Comparison of ENCODE assay signal across 8 mouse cellular contexts in the genomic region with DNA sequence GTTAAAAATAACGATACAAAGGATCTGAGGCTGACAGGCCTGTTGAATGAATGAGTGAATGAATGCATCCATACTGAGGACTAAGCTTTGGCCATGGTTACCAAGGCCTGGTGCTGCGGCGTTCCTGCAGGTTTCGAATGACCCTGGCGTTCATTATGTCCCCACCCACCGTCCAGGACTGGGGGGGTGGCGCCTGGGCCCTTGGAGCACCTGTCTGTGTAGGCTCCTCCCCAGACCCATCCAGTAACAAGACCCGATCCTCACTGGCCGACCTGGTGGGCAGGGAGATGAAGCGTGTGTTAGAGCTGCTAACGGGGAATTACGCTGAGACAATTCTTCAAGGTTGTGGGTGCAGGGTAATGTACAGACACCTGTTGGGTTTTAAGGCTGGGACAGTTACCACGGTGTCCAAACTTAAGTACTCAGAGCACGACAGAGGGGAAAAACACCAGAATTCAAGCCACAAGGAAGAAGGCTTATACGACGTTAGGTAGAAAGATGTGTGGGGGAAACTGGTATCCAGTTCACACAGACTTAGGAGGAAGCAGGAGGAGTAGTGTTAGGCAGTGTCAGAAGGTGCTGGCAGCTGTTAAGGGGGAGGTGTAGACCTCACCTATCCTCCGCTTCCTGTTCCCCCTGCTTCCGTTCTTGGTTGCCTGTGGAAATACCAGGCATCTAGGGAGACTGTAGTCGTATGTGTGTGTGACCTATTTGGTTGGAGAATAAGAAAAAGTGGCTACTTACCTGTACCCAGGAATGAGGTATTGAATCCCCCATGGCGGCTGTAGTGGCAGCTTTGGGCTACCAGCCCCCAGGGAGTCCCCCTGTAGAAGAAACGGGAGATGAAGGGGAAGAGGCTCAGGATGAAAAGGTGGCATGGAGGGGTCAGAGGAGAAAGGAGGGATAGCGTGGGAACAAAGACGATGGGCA. TPM values are rescaled to one million over a fixed set of nuclear protein-coding genes. Genes with fewer than 3 reads are reported as not detected.
DNase-seq lines count a peak whose midpoint lies in the region; ATAC-seq and TF ChIP-seq lines count a peak whose summit lies in the region.

No protein-coding gene starts in this region.

- H3K36me3 ChIP-seq in E14TG2a.4 (ENCODE audit: insufficient read depth, low read length): peaks cover 46% of the 10 kb centered on the region
- peaks cover 67% of the 10 kb centered on the region for H3K36me3 ChIP-seq in kidney, embryonic 15.5 days
- peaks cover 25% of the 10 kb centered on the region; the same call in 1 of the 2 replicates for H3K36me3 ChIP-seq in midbrain, embryonic 16.5 days (ENCODE audit: control insufficient read depth, insufficient read depth, low read length)

- intact Hi-C loops in gastrocnemius, adult 2 months (cut with DNase I): no loop called here

- no peaks in the 10 kb centered on the region for H3K9me3 ChIP-seq in E14TG2a.4 (ENCODE audit: low read length)
- no peaks in the 10 kb centered on the region for H3K9me3 ChIP-seq in kidney, embryonic 15.5 days (replicated peaks)
- no peaks in the 10 kb centered on the region for H3K9me3 ChIP-seq in midbrain, embryonic 16.5 days (replicated peaks; ENCODE audit: control insufficient read depth, low read length, poor library complexity, severe bottlenecking)

- H3K4me2 ChIP-seq in kidney, embryonic 15.5 days: peak overlapping the region; percentile 88
- H3K4me2 ChIP-seq in midbrain, embryonic 16.5 days (ENCODE audit: low read length): peak overlapping the region; percentile 87

- H3K9ac ChIP-seq in kidney, embryonic 15.5 days: peak overlapping the region; percentile 45
- peak overlapping the region; percentile 81 for H3K9ac ChIP-seq in midbrain, embryonic 16.5 days (ENCODE audit: low read depth, low read length)

- no peak for TF ChIP-seq CTCF in gastrocnemius, adult 2 months (IDR thresholded peaks at IDR 0.05)
- no peak for TF ChIP-seq CTCF in E14TG2a.4 (conservative IDR thresholded peaks at IDR 0.05; ENCODE audit: low read length)

- peak; percentile 54 for DNase-seq in gastrocnemius, adult 2 months
- no peak for DNase-seq in gastrocnemius, postnatal 4 days (ENCODE audit: low spot score in 2 of 2)
- no peak for DNase-seq in layer of hippocampus, adult 18-20 months (ENCODE audit: low spot score in 2 of 2)
- no peak for DNase-seq in adrenal gland, postnatal 4 days (ENCODE audit: low spot score in 2 of 2)

- peaks cover 73% of the 10 kb centered on the region for H3K4me1 ChIP-seq in E14TG2a.4 (replicated peaks; ENCODE audit: low read depth, low read length)
- peaks cover 25% of the 10 kb centered on the region for H3K4me1 ChIP-seq in kidney, embryonic 15.5 days
- peaks cover 16% of the 10 kb centered on the region for H3K4me1 ChIP-seq in midbrain, embryonic 16.5 days (ENCODE audit: control insufficient read depth, insufficient read depth, low read length)

- peak overlapping the region; percentile 98 for H3K4me3 ChIP-seq in gastrocnemius, adult 2 months
- peak overlapping the region; percentile 92 for H3K4me3 ChIP-seq in E14TG2a.4 (replicated peaks; ENCODE audit: low read length)
- H3K4me3 ChIP-seq in kidney, embryonic 15.5 days (replicated peaks): peak overlapping the region; percentile 79
- peak overlapping the region; percentile 62 for H3K4me3 ChIP-seq in midbrain, embryonic 16.5 days (ENCODE audit: low read depth, low read length)

- 39% methylated on average over 23 of the region's 23 CpGs for WGBS in kidney, embryonic 15.5 days
- WGBS in midbrain, embryonic 16.5 days: 45% methylated on average over 23 of the region's 23 CpGs

- ATAC-seq in erythroblast, adult 5-6 weeks (replicated peaks; ENCODE audit: low FRiP score, poor library complexity, severe bottlenecking): peak; percentile 56
- peak; percentile 63 for ATAC-seq in kidney, embryonic 15.5 days (replicated peaks; ENCODE audit: low FRiP score)
- ATAC-seq in midbrain, embryonic 16.5 days: peak; percentile 52

- no peaks in the 10 kb centered on the region for H3K27me3 ChIP-seq in E14TG2a.4 (ENCODE audit: insufficient read depth, low read length)
- no peaks in the 10 kb centered on the region for H3K27me3 ChIP-seq in kidney, embryonic 15.5 days
- H3K27me3 ChIP-seq in midbrain, embryonic 16.5 days (ENCODE audit: control insufficient read depth, insufficient read depth, low read depth, low read length): no peaks in the 10 kb centered on the region

- peak overlapping the region; percentile 98 for H3K27ac ChIP-seq in gastrocnemius, adult 2 months
- H3K27ac ChIP-seq in kidney, embryonic 15.5 days: peak overlapping the region; percentile 89
- peak overlapping the region; percentile 98 for H3K27ac ChIP-seq in midbrain, embryonic 16.5 days (ENCODE audit: low read length)

RNA-seq across cellular contexts. Expression of gene 2310061I04Rik, which starts 0.7 kb away (rescaled TPM):
- total RNA-seq in gastrocnemius, adult 2 months (2021): 10 to 100 TPM; 73.0 to 78.4 TPM
- total RNA-seq in gastrocnemius, postnatal 4 days (2021): 10 to 100 TPM; 44.4 to 49.0 TPM
- 17.1 and 21.5 TPM in 2 replicates for total RNA-seq in erythroblast, adult 5-6 weeks (2015; ENCODE audit: low replicate concordance)
- 3.9 TPM in 1 of 2 replicates, not detected in the other for total RNA-seq in erythroblast, adult 5-6 weeks (2017; ENCODE audit: low replicate concordance)
- polyA plus RNA-seq in kidney, embryonic 15.5 days (2015; fragmentation: Nextera tagmentation; extraction: Ambion mirVana): 31.2 and 34.7 TPM in 2 replicates
- 63.9 and 76.4 TPM in 2 replicates for polyA plus RNA-seq in midbrain, embryonic 16.5 days (2015; fragmentation: Nextera tagmentation; extraction: Ambion mirVana)
- total RNA-seq in layer of hippocampus, adult 18-20 months (2021): 10 to 100 TPM; 52.9 to 56.7 TPM
- 10 to 100 TPM; 34.4 to 34.5 TPM for total RNA-seq in adrenal gland, postnatal 4 days (2021)

RNA-seq across cellular contexts. Expression of gene Atat1, which starts 12.0 kb away (rescaled TPM):
- total RNA-seq in gastrocnemius, adult 2 months (2021): 1 to 10 TPM; 2.8 to 4.2 TPM
- 10 to 100 TPM; 13.3 to 18.4 TPM for total RNA-seq in gastrocnemius, postnatal 4 days (2021)
- total RNA-seq in erythroblast, adult 5-6 weeks (2015; ENCODE audit: low replicate concordance): 2.3 TPM in 1 of 2 replicates, not detected in the other
- total RNA-seq in erythroblast, adult 5-6 weeks (2017; ENCODE audit: low replicate concordance): 0.56 and 7.1 TPM in 2 replicates
- polyA plus RNA-seq in kidney, embryonic 15.5 days (2015; fragmentation: Nextera tagmentation; extraction: Ambion mirVana): 86.5 and 91.6 TPM in 2 replicates
- 455 and 465 TPM in 2 replicates for polyA plus RNA-seq in midbrain, embryonic 16.5 days (2015; fragmentation: Nextera tagmentation; extraction: Ambion mirVana)
- total RNA-seq in layer of hippocampus, adult 18-20 months (2021): 10 to 100 TPM; 51.0 to 59.0 TPM
- total RNA-seq in adrenal gland, postnatal 4 days (2021): 10 to 100 TPM; 46.3 to 50.3 TPM

RNA-seq across cellular contexts. Expression of gene Mrps18b, which starts 18.3 kb away (rescaled TPM):
- 10 to 100 TPM; 58.6 to 65.4 TPM for total RNA-seq in gastrocnemius, adult 2 months (2021)
- total RNA-seq in gastrocnemius, postnatal 4 days (2021): 10 to 100 TPM; 40.5 to 46.8 TPM
- total RNA-seq in erythroblast, adult 5-6 weeks (2015; ENCODE audit: low replicate concordance): 7.7 and 32.6 TPM in 2 replicates
- total RNA-seq in erythroblast, adult 5-6 weeks (2017; ENCODE audit: low replicate concordance): 7.4 and 18.9 TPM in 2 replicates
- 88.9 and 89.4 TPM in 2 replicates for polyA plus RNA-seq in kidney, embryonic 15.5 days (2015; fragmentation: Nextera tagmentation; extraction: Ambion mirVana)
- 46.9 and 54.4 TPM in 2 replicates for polyA plus RNA-seq in midbrain, embryonic 16.5 days (2015; fragmentation: Nextera tagmentation; extraction: Ambion mirVana)
- total RNA-seq in layer of hippocampus, adult 18-20 months (2021): 10 to 100 TPM; 37.8 to 44.3 TPM
- total RNA-seq in adrenal gland, postnatal 4 days (2021): 10 to 100 TPM; 77.3 to 83.2 TPM

RNA-seq across cellular contexts. Expression of gene Dhx16, which starts 18.3 kb away (rescaled TPM):
- total RNA-seq in gastrocnemius, adult 2 months (2021): 10 to 100 TPM; 13.2 to 16.2 TPM
- 10 to 100 TPM; 22.1 to 25.1 TPM for total RNA-seq in gastrocnemius, postnatal 4 days (2021)
- 38.6 and 56.0 TPM in 2 replicates for total RNA-seq in erythroblast, adult 5-6 weeks (2015; ENCODE audit: low replicate concordance)
- 30.8 and 38.9 TPM in 2 replicates for total RNA-seq in erythroblast, adult 5-6 weeks (2017; ENCODE audit: low replicate concordance)
- polyA plus RNA-seq in kidney, embryonic 15.5 days (2015; fragmentation: Nextera tagmentation; extraction: Ambion mirVana): 40.9 and 42.4 TPM in 2 replicates
- 28.4 and 30.5 TPM in 2 replicates for polyA plus RNA-seq in midbrain, embryonic 16.5 days (2015; fragmentation: Nextera tagmentation; extraction: Ambion mirVana)
- 10 to 100 TPM; 25.0 to 30.2 TPM for total RNA-seq in layer of hippocampus, adult 18-20 months (2021)
- total RNA-seq in adrenal gland, postnatal 4 days (2021): 10 to 100 TPM; 44.4 to 52.3 TPM

RNA-seq across cellular contexts. Expression of gene Ppp1r10, which starts 18.3 kb away (rescaled TPM):
- total RNA-seq in gastrocnemius, adult 2 months (2021): 10 to 100 TPM; 15.6 to 34.8 TPM
- total RNA-seq in gastrocnemius, postnatal 4 days (2021): 10 to 100 TPM; 44.6 to 52.8 TPM
- 91.1 and 91.3 TPM in 2 replicates for total RNA-seq in erythroblast, adult 5-6 weeks (2015; ENCODE audit: low replicate concordance)
- total RNA-seq in erythroblast, adult 5-6 weeks (2017; ENCODE audit: low replicate concordance): 84.8 and 104 TPM in 2 replicates
- 47.5 and 47.6 TPM in 2 replicates for polyA plus RNA-seq in kidney, embryonic 15.5 days (2015; fragmentation: Nextera tagmentation; extraction: Ambion mirVana)
- 38.9 and 43.0 TPM in 2 replicates for polyA plus RNA-seq in midbrain, embryonic 16.5 days (2015; fragmentation: Nextera tagmentation; extraction: Ambion mirVana)
- 10 to 100 TPM; 66.5 to 72.5 TPM for total RNA-seq in layer of hippocampus, adult 18-20 months (2021)
- total RNA-seq in adrenal gland, postnatal 4 days (2021): 10 to 100 TPM; 89.8 to 96.6 TPM
